Mouse (Mus musculus) gastrocnemius, postnatal 36 days (tissue): Measurements from ENCODE around the gene Olfr591. TPM values are rescaled to one million over a fixed set of nuclear protein-coding genes. Genes with fewer than 3 reads are reported as not detected.
"Not testable (repeated sequence)": the region's sequence is repeated elsewhere in the genome, so short reads cannot be mapped to it uniquely, and the experiment has no call there.

Experiments used
- DNase-seq, 2 experiments: peaks; one replicate each; pipeline ENCODE4 v3.0.0; 2022
- intact Hi-C: fragments of 180-260 bp; cut with DNase I; formaldehyde crosslinking; loops from one replicate; pipeline ENCODE4 v1.15.1; 2025
- long read RNA-seq, 2 experiments: library from polyadenylated mRNA; stranded (forward); transcript quantifications; one replicate each; pipeline ENCODE4 v2.0.0; 2021
- total RNA-seq, 2 experiments: library from RNA; stranded (reverse); gene quantifications; 2 replicates each; pipeline ENCODE4 v1.2.3; 2021

Olfr591 gene
- not detected for total RNA-seq
- long read RNA-seq, experiment 1, result 0 reads
- long read RNA-seq, experiment 2, result 0 reads

GRCm38 (mm10) chr7:103178240-103178639 lies at the start of gene Olfr591:
Gene Olfr591 (minus strand): TSS chr7:103178340.
- DNase-seq, result no peak
- intact Hi-C loops, result no loop called here

- intact Hi-C loops, result no loop called here
- no peak for DNase-seq
These were observed 38.6 kb upstream of the Olfr591 start, which contains the start of gene Olfr594 for GRCm38 (mm10) chr7:103216696-103217095. Gene Olfr594 (plus strand): TSS chr7:103216996.

GRCm38 (mm10) chr7:103212050-103212449 lies 33.9 kb upstream of the Olfr591 start:
- intact Hi-C loops, DNase-seq: not testable (repeated sequence)

- DNase-seq, result no peak
- intact Hi-C loops, result no loop called here
These were observed 33.4 kb upstream of the Olfr591 start, which contains the start of gene Olfr593 for GRCm38 (mm10) chr7:103211562-103211961. Gene Olfr593 (plus strand): TSS chr7:103211862.

GRCm38 (mm10) chr7:103184503-103184902 lies 6.4 kb upstream of the Olfr591 start, which contains the start of gene Olfr592:
Gene Olfr592 (plus strand): TSS chr7:103184803.
- intact Hi-C loops, DNase-seq: not testable (repeated sequence)

- intact Hi-C loops, result no loop called here
- no peak for DNase-seq
These were observed 8.4 kb downstream of the Olfr591 start for GRCm38 (mm10) chr7:103169697-103170096.

GRCm38 (mm10) chr7:103156256-103156655 lies 21.9 kb downstream of the Olfr591 start, which contains the start of gene Olfr589:
Gene Olfr589 (minus strand): TSS chr7:103156356.
- no peak for DNase-seq
- intact Hi-C loops, result no loop called here

- no peak for DNase-seq
- intact Hi-C loops, result no loop called here
These were observed 37.6 kb downstream of the Olfr591 start, which contains the start of gene Olfr588-ps1 for GRCm38 (mm10) chr7:103140579-103140978. Gene Olfr588-ps1 (plus strand): TSS chr7:103140879.

- no peak for DNase-seq
- intact Hi-C loops, result no loop called here
These were observed 52.6 kb downstream of the Olfr591 start, which contains the start of gene Olfr586 for GRCm38 (mm10) chr7:103125538-103125937. Gene Olfr586 (minus strand): TSS chr7:103125638.

- DNase-seq, result no peak
- intact Hi-C loops, result no loop called here
These were observed 58.7 kb downstream of the Olfr591 start for GRCm38 (mm10) chr7:103119406-103119805.

Other genes starting within 250 kb of the Olfr591 start
- gene Olfr573-ps1, start 235.8 kb downstream of the Olfr591 start, total RNA-seq, result not detected
- gene Olfr574, start 229.9 kb downstream of the Olfr591 start, total RNA-seq, result not detected
- gene Olfr575, start 219.6 kb downstream of the Olfr591 start, total RNA-seq, result not detected
- not detected for gene Olfr576, start 215.7 kb downstream of the Olfr591 start, total RNA-seq
- gene Olfr577, start 202.4 kb downstream of the Olfr591 start, total RNA-seq, result not detected
- not detected for gene Olfr578, start 189.0 kb downstream of the Olfr591 start, total RNA-seq
- not detected for gene Olfr582, start 140.3 kb downstream of the Olfr591 start, total RNA-seq
- not detected for gene Olfr583, start 127.0 kb downstream of the Olfr591 start, total RNA-seq
- gene Olfr584, start 96.5 kb downstream of the Olfr591 start, total RNA-seq, result not detected
- not detected for gene Olfr585, start 80.6 kb downstream of the Olfr591 start, total RNA-seq
- gene Olfr586, start 52.7 kb downstream of the Olfr591 start, total RNA-seq, result not detected
- not detected for gene Olfr588-ps1, start 37.5 kb downstream of the Olfr591 start, total RNA-seq
- gene Olfr589, start 22.0 kb downstream of the Olfr591 start, total RNA-seq, result not detected
- not detected for gene Olfr592, start 6.5 kb upstream of the Olfr591 start, total RNA-seq
- gene Olfr593, start 33.5 kb upstream of the Olfr591 start, total RNA-seq, result not detected
- not detected for gene Olfr594, start 38.7 kb upstream of the Olfr591 start, total RNA-seq
- not detected for gene Usp17ld, start 74.2 kb upstream of the Olfr591 start, total RNA-seq
- gene Olfr596, start 127.3 kb upstream of the Olfr591 start, total RNA-seq, result not detected
- gene Olfr597, start 138.0 kb upstream of the Olfr591 start, total RNA-seq, result not detected
- not detected for gene Olfr598, start 145.2 kb upstream of the Olfr591 start, total RNA-seq
- gene Olfr599, start 157.6 kb upstream of the Olfr591 start, total RNA-seq, result not detected
- not detected for gene Olfr600, start 171.3 kb upstream of the Olfr591 start, total RNA-seq
- gene Olfr601, start 184.3 kb upstream of the Olfr591 start, total RNA-seq, result not detected
- not detected for gene Olfr603, start 207.8 kb upstream of the Olfr591 start, total RNA-seq
- not detected for gene Usp17lc, start 236.7 kb upstream of the Olfr591 start, total RNA-seq